Comparison of ENCODE assay signal across 28 mouse cellular contexts in genomic region chr16:32468488-32468887, GRCm38 (mm10). TPM values are rescaled to one million over a fixed set of nuclear protein-coding genes. Genes with fewer than 3 reads are reported as not detected.
DNase-seq lines count a peak whose midpoint lies in the region; ATAC-seq and TF ChIP-seq lines count a peak whose summit lies in the region.
"Had no signal": no experiment of that assay in that cellular context is flagged by ENCODE, and none has a peak within 500 bp of the region (broad histone marks: within the 10 kb centered on the region; RNA-seq: fewer than 3 reads in every experiment).

No protein-coding gene starts in this region.

- H3K4me3 ChIP-seq in intestine, embryonic 14.5 days (ENCODE audit: low read depth, low read length) = no peak overlapping the region
- H3K4me3 ChIP-seq in intestine, embryonic 16.5 days (ENCODE audit: low read length) = no peak overlapping the region
- no peak overlapping the region for H3K4me3 ChIP-seq in MEL (ENCODE audit: control insufficient read depth in 1 of 2, insufficient read depth in 1 of 2, low read depth in 2 of 2, low read length in 2 of 2)
- H3K4me3 ChIP-seq: embryonic facial prominence, embryonic 15.5 days; erythroblast, embryonic 14.5 days; forebrain, embryonic 10.5 days; heart, embryonic 12.5 days; hindbrain, embryonic 15.5 days had no signal

- no peak overlapping the region for H3K4me2 ChIP-seq in intestine, embryonic 14.5 days (ENCODE audit: low read length)
- no peak overlapping the region for H3K4me2 ChIP-seq in intestine, embryonic 16.5 days (ENCODE audit: low read depth, low read length)
- H3K4me2 ChIP-seq: embryonic facial prominence, embryonic 15.5 days; heart, embryonic 12.5 days; hindbrain, embryonic 15.5 days had no signal

- no peaks in the 10 kb centered on the region for H3K9me3 ChIP-seq in intestine, embryonic 14.5 days (ENCODE audit: control insufficient read depth, low read length)
- no peaks in the 10 kb centered on the region for H3K9me3 ChIP-seq in intestine, embryonic 16.5 days (ENCODE audit: control insufficient read depth, low read length)
- no peaks in the 10 kb centered on the region for H3K9me3 ChIP-seq in MEL (replicated peaks; ENCODE audit: insufficient read depth, low read length)
- H3K9me3 ChIP-seq: embryonic facial prominence, embryonic 15.5 days; forebrain, embryonic 10.5 days; G1E; heart, embryonic 12.5 days; hindbrain, embryonic 15.5 days had no signal

- TF ChIP-seq EP300 in MEL (IDR thresholded peaks at IDR 0.05; ENCODE audit: low read depth in 1 of 2, low read length in 2 of 2) = peak in 1 of 2 experiments; percentile 73; a peak in 2 of 4 replicates

- H3K9ac ChIP-seq in intestine, embryonic 14.5 days (ENCODE audit: low read length) = no peak overlapping the region
- H3K9ac ChIP-seq in intestine, embryonic 16.5 days (ENCODE audit: low read depth, low read length) = no peak overlapping the region
- no peak overlapping the region for H3K9ac ChIP-seq in MEL (ENCODE audit: control insufficient read depth, low read depth, low read length, poor library complexity, severe bottlenecking)
- H3K9ac ChIP-seq: embryonic facial prominence, embryonic 15.5 days; heart, embryonic 12.5 days; hindbrain, embryonic 15.5 days had no signal

- no peaks in the 10 kb centered on the region for H3K79me2 ChIP-seq in MEL (ENCODE audit: control insufficient read depth, insufficient read depth, low read length, poor library complexity)

- no peak for ATAC-seq in intestine, embryonic 14.5 days (replicated peaks; ENCODE audit: low FRiP score, low TSS enrichment, low read depth)
- no peak for ATAC-seq in intestine, embryonic 16.5 days
- ATAC-seq in hematopoietic stem cell, adult 5-6 weeks (replicated peaks in 1 of 2; ENCODE audit: insufficient read depth in 1 of 2, low FRiP score in 2 of 2, low TSS enrichment in 1 of 2, low read depth in 1 of 2, poor library complexity in 2 of 2, severe bottlenecking in 2 of 2) = peak; percentile 49 to 56; a peak in 2 of 4 replicates
- ATAC-seq: activated CD4-positive, CD25-positive, alpha-beta regulatory T cell, adult 4 months; forebrain, embryonic 14.5 days; Patski had no signal

- H3K4me1 ChIP-seq in intestine, embryonic 14.5 days (replicated peaks; ENCODE audit: control insufficient read depth, insufficient read depth, low read length) = no peaks in the 10 kb centered on the region
- peaks cover 4% of the 10 kb centered on the region for H3K4me1 ChIP-seq in intestine, embryonic 16.5 days (ENCODE audit: control insufficient read depth, insufficient read depth, low read length)
- H3K4me1 ChIP-seq in MEL (ENCODE audit: control insufficient read depth in 1 of 2, insufficient read depth in 2 of 2, low read length in 2 of 2) = peaks cover 10 to 13% of the 10 kb centered on the region in 2 experiments
- H3K4me1 ChIP-seq: embryonic facial prominence, embryonic 15.5 days; hindbrain, embryonic 15.5 days had no signal

- no peak for TF ChIP-seq RAD21 in MEL (IDR thresholded peaks at IDR 0.05; ENCODE audit: low read depth, low read length)

- WGBS in intestine, embryonic 14.5 days = 86% methylated on average over 3 of the region's 3 CpGs
- WGBS in intestine, embryonic 16.5 days = 95% methylated on average over 3 of the region's 3 CpGs

- TF ChIP-seq CTCF in MEL (IDR thresholded peaks at IDR 0.05 in 2 of 3, conservative IDR thresholded peaks at IDR 0.05 in 1 of 3; ENCODE audit: control insufficient read depth in 1 of 3, insufficient read depth in 1 of 3, low read depth in 2 of 3, low read length in 3 of 3, poor library complexity in 1 of 3, severe bottlenecking in 1 of 3) = no peak

- DNase-seq in intestine, embryonic 14.5 days (ENCODE audit: low spot score) = peak; percentile 1
- DNase-seq in 416B (ENCODE audit: low read depth) (peak; percentile 96), MEL (ENCODE audit: low read depth, low spot score) (peak; percentile 78)
- no peak for DNase-seq in natural killer cell, adult 2 months (ENCODE audit: low spot score in 2 of 2)
- no peak for DNase-seq in cerebellum, postnatal 10 days
- DNase-seq: adrenal gland, adult 2 months; adrenal gland, postnatal 25 days; cerebellum, adult 18-20 months; cerebellum, adult 9-11 months; embryo, embryonic 11 days; gastrocnemius, postnatal 36 days had no signal

- H3K27me3 ChIP-seq in intestine, embryonic 14.5 days (replicated peaks; ENCODE audit: control insufficient read depth, insufficient read depth, low read length) = no peaks in the 10 kb centered on the region
- H3K27me3 ChIP-seq in intestine, embryonic 16.5 days (replicated peaks; ENCODE audit: control insufficient read depth, insufficient read depth, low read length) = no peaks in the 10 kb centered on the region
- H3K27me3 ChIP-seq in MEL (ENCODE audit: control insufficient read depth in 1 of 2, insufficient read depth in 2 of 2, low read length in 2 of 2) = no peaks in the 10 kb centered on the region
- H3K27me3 ChIP-seq: embryonic facial prominence, embryonic 15.5 days; heart, embryonic 12.5 days; hindbrain, embryonic 15.5 days; Patski had no signal

- peaks cover 51% of the 10 kb centered on the region for H3K36me3 ChIP-seq in intestine, embryonic 14.5 days (ENCODE audit: control insufficient read depth, insufficient read depth, low read length)
- H3K36me3 ChIP-seq in intestine, embryonic 16.5 days (ENCODE audit: control insufficient read depth, insufficient read depth, low read length) = peaks cover 10% of the 10 kb centered on the region
- peaks cover 14 to 22% of the 10 kb centered on the region in 2 experiments for H3K36me3 ChIP-seq in MEL (ENCODE audit: control insufficient read depth in 1 of 2, insufficient read depth in 2 of 2, low read length in 2 of 2)

- no peak for TF ChIP-seq POLR2A in MEL (IDR thresholded peaks at IDR 0.05; ENCODE audit: control insufficient read depth in 1 of 2, insufficient read depth in 1 of 2, low read depth in 1 of 2, low read length in 2 of 2, poor library complexity in 1 of 2)

- H3K27ac ChIP-seq in intestine, embryonic 14.5 days (ENCODE audit: low read depth) = no peak overlapping the region
- no peak overlapping the region for H3K27ac ChIP-seq in intestine, embryonic 16.5 days (ENCODE audit: low read length)
- peak overlapping the region; percentile 45 for H3K27ac ChIP-seq in MEL (ENCODE audit: control insufficient read depth, low read depth, low read length)
- H3K27ac ChIP-seq: embryonic facial prominence, embryonic 15.5 days; forebrain, embryonic 10.5 days; hindbrain, embryonic 15.5 days had no signal

TF ChIP-seq in MEL, 35 proteins besides CTCF, POLR2A, EP300 and RAD21 (continues in another document):
- TF ChIP-seq SIN3A (IDR thresholded peaks at IDR 0.05; ENCODE audit: low read length) (peak; percentile 88), CHD1 (IDR thresholded peaks at IDR 0.05; ENCODE audit: low read depth, low read length) (no peak), USF2 (IDR thresholded peaks at IDR 0.05; ENCODE audit: borderline replicate concordance in 1 of 2, insufficient read depth in 1 of 2, low read depth in 1 of 2, low read length in 2 of 2) (no peak), NELFE (IDR thresholded peaks at IDR 0.05; ENCODE audit: low read depth, low read length) (no peak), CHD2 (IDR thresholded peaks at IDR 0.05; ENCODE audit: low read length) (no peak), ZNF384 (IDR thresholded peaks at IDR 0.05; ENCODE audit: low read depth, low read length) (peak; percentile 92), SMC3 (IDR thresholded peaks at IDR 0.05; ENCODE audit: low read depth, low read length) (no peak), RCOR1 (IDR thresholded peaks at IDR 0.05; ENCODE audit: low read depth, low read length) (no peak), USF1 (IDR thresholded peaks at IDR 0.05; ENCODE audit: low read depth, low read length) (peak; percentile 78), MYB (IDR thresholded peaks at IDR 0.05; ENCODE audit: low read depth, low read length) (no peak), KAT2A (conservative IDR thresholded peaks at IDR 0.05; ENCODE audit: low read depth, low read length) (no peak), GABPA (IDR thresholded peaks at IDR 0.05; ENCODE audit: low read depth, low read length) (no peak), BHLHE40 (IDR thresholded peaks at IDR 0.05; ENCODE audit: borderline replicate concordance, low read depth, low read length) (no peak), E2F4 (IDR thresholded peaks at IDR 0.05; ENCODE audit: borderline replicate concordance, low read depth, low read length) (no peak)

RNA-seq across cellular contexts. Expression of gene Slc51a, which starts 19.2 kb away (rescaled TPM):
- polyA plus RNA-seq in intestine, embryonic 14.5 days (2014; fragmentation: Nextera tagmentation; extraction: Ambion mirVana) = 42.2 and 46.0 TPM in 2 replicates
- 157 and 177 TPM in 2 replicates for polyA plus RNA-seq in intestine, embryonic 16.5 days (2015; fragmentation: Nextera tagmentation; extraction: Ambion mirVana)
- 3.3 and 4.6 TPM in 2 replicates for total RNA-seq in MEL (2012; rRNA removed)
- 10 to 100 TPM in 1 of 2 experiments, not detected in 1; 14.5 TPM for polyA plus RNA-seq in MEL (2012; ENCODE audit: insufficient read depth in 1 of 2, insufficient read length in 2 of 2, low read depth in 1 of 2, low replicate concordance in 2 of 2, missing spikeins in 1 of 2)
- total RNA-seq in hematopoietic stem cell, adult 5-6 weeks (2017) = 0.25 TPM in 1 of 2 replicates, not detected in the other
- total RNA-seq: adrenal gland, postnatal 25 days; gastrocnemius, adult 8-10 months; gastrocnemius, postnatal 36 days had no signal
- polyA plus RNA-seq: activated CD4-positive, CD25-positive, alpha-beta regulatory T cell, adult 4 months; embryonic facial prominence, embryonic 15.5 days; erythroblast, embryonic 14.5 days; G1E had no signal

RNA-seq across cellular contexts. Expression of gene Zdhhc19, which starts 27.6 kb away (rescaled TPM):
- polyA plus RNA-seq in intestine, embryonic 14.5 days (2014; fragmentation: Nextera tagmentation; extraction: Ambion mirVana) = 0.20 TPM in 1 of 2 replicates, not detected in the other
- polyA plus RNA-seq in intestine, embryonic 16.5 days (2015; fragmentation: Nextera tagmentation; extraction: Ambion mirVana) = 2.1 and 3.0 TPM in 2 replicates
- 0.58 TPM in 1 of 2 replicates, not detected in the other for total RNA-seq in MEL (2012; rRNA removed)
- 1 to 10 TPM in 1 of 2 experiments, not detected in 1; 1.4 TPM for polyA plus RNA-seq in MEL (2012; ENCODE audit: insufficient read depth in 1 of 2, insufficient read length in 2 of 2, low read depth in 1 of 2, low replicate concordance in 2 of 2, missing spikeins in 1 of 2)
- not detected in 2 replicates for total RNA-seq in hematopoietic stem cell, adult 5-6 weeks (2017)
- total RNA-seq: adrenal gland, adult 2 months; adrenal gland, postnatal 25 days; G1E; gastrocnemius, adult 8-10 months; gastrocnemius, postnatal 36 days; heart, adult 8-10 months; heart, postnatal 25 days had no signal
- polyA plus RNA-seq: activated CD4-positive, CD25-positive, alpha-beta regulatory T cell, adult 4 months; adrenal gland, adult 2 months; embryonic facial prominence, embryonic 11.5 days; embryonic facial prominence, embryonic 15.5 days; erythroblast, embryonic 14.5 days; forebrain, embryonic 10.5 days; forebrain, embryonic 14.5 days; G1E; heart, embryonic 12.5 days; heart, embryonic 16.5 days; hindbrain, embryonic 11.5 days; Patski had no signal

RNA-seq across cellular contexts. Expression of gene Pcyt1a, which starts 37.8 kb away (rescaled TPM):
- 45.0 and 51.1 TPM in 2 replicates for polyA plus RNA-seq in intestine, embryonic 14.5 days (2014; fragmentation: Nextera tagmentation; extraction: Ambion mirVana)
- 79.9 and 83.0 TPM in 2 replicates for polyA plus RNA-seq in intestine, embryonic 16.5 days (2015; fragmentation: Nextera tagmentation; extraction: Ambion mirVana)
- total RNA-seq in MEL (2012; rRNA removed) = 32.3 and 36.9 TPM in 2 replicates
- polyA plus RNA-seq in MEL (2012; ENCODE audit: insufficient read depth in 1 of 2, insufficient read length in 2 of 2, low read depth in 1 of 2, low replicate concordance in 2 of 2, missing spikeins in 1 of 2) = 10 to 100 TPM in 1 of 2 experiments, not detected in 1; 53.7 TPM
- total RNA-seq in hematopoietic stem cell, adult 5-6 weeks (2017) = 68.6 and 75.3 TPM in 2 replicates

RNA-seq across cellular contexts. Expression of gene Tctex1d2, which starts 49.0 kb away (rescaled TPM):
- polyA plus RNA-seq in intestine, embryonic 14.5 days (2014; fragmentation: Nextera tagmentation; extraction: Ambion mirVana) = 43.0 and 43.9 TPM in 2 replicates
- polyA plus RNA-seq in intestine, embryonic 16.5 days (2015; fragmentation: Nextera tagmentation; extraction: Ambion mirVana) = 32.5 and 34.0 TPM in 2 replicates
- 13.0 and 14.7 TPM in 2 replicates for total RNA-seq in MEL (2012; rRNA removed)
- 100 to 1,000 TPM in 1 of 2 experiments, 10 to 100 TPM in 1; 23.7 to 239 TPM for polyA plus RNA-seq in MEL (2012; ENCODE audit: insufficient read depth in 1 of 2, insufficient read length in 2 of 2, low read depth in 1 of 2, low replicate concordance in 2 of 2, missing spikeins in 1 of 2)
- total RNA-seq in hematopoietic stem cell, adult 5-6 weeks (2017) = 54.3 and 62.3 TPM in 2 replicates
- polyA plus RNA-seq: erythroblast, embryonic 14.5 days had no signal

Comparison
In these comparisons a context has a peak if more than half of its experiments do, and no peak if none do; other contexts are left out.
1. ATAC-seq: peak in hematopoietic stem cell, adult 5-6 weeks (2 of 2); none in intestine, embryonic 14.5 days (single experiment) and intestine, embryonic 16.5 days (single experiment).
2. DNase-seq: peak in intestine, embryonic 14.5 days (single experiment), 416B (single experiment) and MEL (single experiment); none in natural killer cell, adult 2 months (0 of 2) and cerebellum, postnatal 10 days (0 of 2).